14 mouse cellular contexts compared by ENCODE assay signal in genomic region chr1:91920038-91920589, GRCm38 (mm10).
DNase-seq lines count a peak whose midpoint lies in the region; ATAC-seq and TF ChIP-seq lines count a peak whose summit lies in the region.
"Had no signal": no experiment of that assay in that cellular context is flagged by ENCODE, and none has a peak within 500 bp of the region (broad histone marks: within the 10 kb centered on the region; RNA-seq: fewer than 3 reads in every experiment).

No protein-coding gene starts in this region.

- no peak overlapping the region for H3K4me2 ChIP-seq in heart, embryonic 13.5 days
- H3K4me2 ChIP-seq in lung, postnatal 0 days (replicated peaks; ENCODE audit: low read depth, low read length) = no peak overlapping the region
- H3K4me2 ChIP-seq in limb, embryonic 13.5 days (replicated peaks) = no peak overlapping the region
- no peak overlapping the region for H3K4me2 ChIP-seq in kidney, embryonic 15.5 days
- H3K4me2 ChIP-seq: lung, embryonic 14.5 days; midbrain, embryonic 12.5 days; neural tube, embryonic 12.5 days had no signal

- H3K4me1 ChIP-seq in heart, embryonic 13.5 days = peaks cover 35% of the 10 kb centered on the region
- H3K4me1 ChIP-seq in lung, postnatal 0 days (ENCODE audit: insufficient read depth, low read depth, low read length) = peaks cover 3% of the 10 kb centered on the region; the same call in 1 of the 2 replicates
- H3K4me1 ChIP-seq in lung, adult 2 months (ENCODE audit: control insufficient read depth, insufficient read depth, low read length) = no peaks in the 10 kb centered on the region
- H3K4me1 ChIP-seq in limb, embryonic 13.5 days = peaks cover 16% of the 10 kb centered on the region
- H3K4me1 ChIP-seq in kidney, embryonic 15.5 days = peaks cover 13% of the 10 kb centered on the region
- H3K4me1 ChIP-seq in kidney, adult 2 months (ENCODE audit: control insufficient read depth, insufficient read depth, low read length) = no peaks in the 10 kb centered on the region
- H3K4me1 ChIP-seq: midbrain, embryonic 12.5 days; neural tube, embryonic 12.5 days had no signal

- H3K4me3 ChIP-seq in heart, embryonic 13.5 days = no peak overlapping the region
- H3K4me3 ChIP-seq in lung, postnatal 0 days (ENCODE audit: low read depth, low read length) = no peak overlapping the region
- H3K4me3 ChIP-seq in lung, adult 2 months (replicated peaks; ENCODE audit: extremely low read depth, low read depth, low read length) = no peak overlapping the region
- H3K4me3 ChIP-seq in limb, embryonic 13.5 days = no peak overlapping the region
- no peak overlapping the region for H3K4me3 ChIP-seq in kidney, embryonic 15.5 days (replicated peaks)
- H3K4me3 ChIP-seq in kidney, adult 2 months (ENCODE audit: insufficient read depth, low read depth, low read length) = no peak overlapping the region
- H3K4me3 ChIP-seq: midbrain, embryonic 12.5 days; neural tube, embryonic 12.5 days had no signal

- ATAC-seq in heart, embryonic 13.5 days (ENCODE audit: extremely low read depth, insufficient number of reproducible peaks, low FRiP score, low TSS enrichment) = no peak
- peak; percentile 29; the same call in 1 of the 2 replicates for ATAC-seq in lung, postnatal 0 days
- ATAC-seq in limb, embryonic 13.5 days (ENCODE audit: low FRiP score, low read depth) = peak; percentile 37; the same call in 1 of the 2 replicates
- ATAC-seq in kidney, embryonic 15.5 days (replicated peaks; ENCODE audit: low FRiP score) = no peak
- ATAC-seq: forebrain, embryonic 14.5 days had no signal

- H3K9ac ChIP-seq in heart, embryonic 13.5 days = no peak overlapping the region
- no peak overlapping the region for H3K9ac ChIP-seq in lung, postnatal 0 days (replicated peaks; ENCODE audit: low read depth)
- H3K9ac ChIP-seq in limb, embryonic 13.5 days = no peak overlapping the region; the same call in 1 of the 2 replicates
- H3K9ac ChIP-seq in kidney, embryonic 15.5 days = no peak overlapping the region
- H3K9ac ChIP-seq: lung, embryonic 14.5 days; midbrain, embryonic 12.5 days; neural tube, embryonic 12.5 days had no signal

- no peak for TF ChIP-seq POLR2A in lung, adult 2 months (IDR thresholded peaks at IDR 0.05; ENCODE audit: borderline replicate concordance, extremely low read depth, low read depth, low read length)
- TF ChIP-seq POLR2A in kidney, adult 2 months (IDR thresholded peaks at IDR 0.05; ENCODE audit: low read depth, low read length) = no peak

- no peaks in the 10 kb centered on the region for H3K36me3 ChIP-seq in heart, embryonic 13.5 days
- no peaks in the 10 kb centered on the region for H3K36me3 ChIP-seq in lung, postnatal 0 days (ENCODE audit: insufficient read depth, low read length)
- no peaks in the 10 kb centered on the region for H3K36me3 ChIP-seq in limb, embryonic 13.5 days
- no peaks in the 10 kb centered on the region for H3K36me3 ChIP-seq in kidney, embryonic 15.5 days
- H3K36me3 ChIP-seq in kidney, adult 2 months (ENCODE audit: control insufficient read depth, insufficient read depth, low read length) = no peaks in the 10 kb centered on the region
- H3K36me3 ChIP-seq: midbrain, embryonic 12.5 days; neural tube, embryonic 12.5 days had no signal

- no peak for DNase-seq in heart, adult 11 months
- DNase-seq in lung, postnatal 0 days (ENCODE audit: low spot score) = no peak
- DNase-seq in lung, adult 2 months = no peak
- peak; percentile 56 for DNase-seq in R1 (ENCODE audit: low read depth, low spot score)
- DNase-seq in kidney, adult 2 months = no peak
- DNase-seq: cerebellum, adult 2 months; kidney, postnatal 14 days; lung, embryonic 14.5 days had no signal

- no peak for TF ChIP-seq CTCF in lung, postnatal 0 days (IDR thresholded peaks at IDR 0.05)
- TF ChIP-seq CTCF in lung, adult 2 months (IDR thresholded peaks at IDR 0.05; ENCODE audit: insufficient read depth, low read length) = no peak
- no peak for TF ChIP-seq CTCF in kidney, adult 2 months (conservative IDR thresholded peaks at IDR 0.05; ENCODE audit: insufficient read depth, insufficient read length, low read depth, low read length)

- H3K27me3 ChIP-seq in heart, embryonic 13.5 days (replicated peaks) = no peaks in the 10 kb centered on the region
- H3K27me3 ChIP-seq in lung, postnatal 0 days (replicated peaks; ENCODE audit: insufficient read depth, low read length) = no peaks in the 10 kb centered on the region
- H3K27me3 ChIP-seq in limb, embryonic 13.5 days = no peaks in the 10 kb centered on the region
- H3K27me3 ChIP-seq in kidney, embryonic 15.5 days = no peaks in the 10 kb centered on the region
- H3K27me3 ChIP-seq in kidney, adult 2 months (replicated peaks; ENCODE audit: control insufficient read depth, insufficient read depth, low read length) = no peaks in the 10 kb centered on the region
- H3K27me3 ChIP-seq: midbrain, embryonic 12.5 days; neural tube, embryonic 12.5 days had no signal

- 0 out of 2 replicates have a peak overlapping the region, but pooled peaks have one; percentile 25 for H3K27ac ChIP-seq in heart, embryonic 13.5 days (replicated peaks)
- H3K27ac ChIP-seq in lung, postnatal 0 days (ENCODE audit: low read length) = no peak overlapping the region
- H3K27ac ChIP-seq in limb, embryonic 13.5 days = no peak overlapping the region
- H3K27ac ChIP-seq in kidney, embryonic 15.5 days = no peak overlapping the region
- no peak overlapping the region for H3K27ac ChIP-seq in kidney, adult 2 months (ENCODE audit: insufficient read depth, low read depth, low read length)
- H3K27ac ChIP-seq: midbrain, embryonic 12.5 days; neural tube, embryonic 12.5 days had no signal

- no peak for TF ChIP-seq EP300 in lung, postnatal 0 days (IDR thresholded peaks at IDR 0.05)

- peaks cover 4% of the 10 kb centered on the region; the same call in 1 of the 2 replicates for H3K9me3 ChIP-seq in heart, embryonic 13.5 days
- no peaks in the 10 kb centered on the region for H3K9me3 ChIP-seq in lung, postnatal 0 days (ENCODE audit: low read length)
- no peaks in the 10 kb centered on the region for H3K9me3 ChIP-seq in limb, embryonic 13.5 days
- H3K9me3 ChIP-seq in kidney, embryonic 15.5 days (replicated peaks) = no peaks in the 10 kb centered on the region
- H3K9me3 ChIP-seq: midbrain, embryonic 12.5 days; neural tube, embryonic 12.5 days had no signal

- WGBS in heart, embryonic 13.5 days = 21% methylated on average over 7 of the region's 7 CpGs
- 46% methylated on average over 7 of the region's 7 CpGs for WGBS in lung, postnatal 0 days
- 55% methylated on average over 7 of the region's 7 CpGs for WGBS in lung, adult 2 months
- 34% methylated on average over 7 of the region's 7 CpGs for WGBS in limb, embryonic 13.5 days
- 59% methylated on average over 7 of the region's 7 CpGs for WGBS in kidney, embryonic 15.5 days
- WGBS in kidney, adult 2 months = 67% methylated on average over 7 of the region's 7 CpGs

Comparison
In these comparisons a context has a peak if more than half of its experiments do, and no peak if none do; other contexts are left out.
1. ATAC-seq: peak in lung, postnatal 0 days (single experiment) and limb, embryonic 13.5 days (single experiment); none in heart, embryonic 13.5 days (single experiment) and kidney, embryonic 15.5 days (single experiment).